Mouse (Mus musculus): ENCODE measurements around the gene Cul7.

Gene Cul7

DNA sequence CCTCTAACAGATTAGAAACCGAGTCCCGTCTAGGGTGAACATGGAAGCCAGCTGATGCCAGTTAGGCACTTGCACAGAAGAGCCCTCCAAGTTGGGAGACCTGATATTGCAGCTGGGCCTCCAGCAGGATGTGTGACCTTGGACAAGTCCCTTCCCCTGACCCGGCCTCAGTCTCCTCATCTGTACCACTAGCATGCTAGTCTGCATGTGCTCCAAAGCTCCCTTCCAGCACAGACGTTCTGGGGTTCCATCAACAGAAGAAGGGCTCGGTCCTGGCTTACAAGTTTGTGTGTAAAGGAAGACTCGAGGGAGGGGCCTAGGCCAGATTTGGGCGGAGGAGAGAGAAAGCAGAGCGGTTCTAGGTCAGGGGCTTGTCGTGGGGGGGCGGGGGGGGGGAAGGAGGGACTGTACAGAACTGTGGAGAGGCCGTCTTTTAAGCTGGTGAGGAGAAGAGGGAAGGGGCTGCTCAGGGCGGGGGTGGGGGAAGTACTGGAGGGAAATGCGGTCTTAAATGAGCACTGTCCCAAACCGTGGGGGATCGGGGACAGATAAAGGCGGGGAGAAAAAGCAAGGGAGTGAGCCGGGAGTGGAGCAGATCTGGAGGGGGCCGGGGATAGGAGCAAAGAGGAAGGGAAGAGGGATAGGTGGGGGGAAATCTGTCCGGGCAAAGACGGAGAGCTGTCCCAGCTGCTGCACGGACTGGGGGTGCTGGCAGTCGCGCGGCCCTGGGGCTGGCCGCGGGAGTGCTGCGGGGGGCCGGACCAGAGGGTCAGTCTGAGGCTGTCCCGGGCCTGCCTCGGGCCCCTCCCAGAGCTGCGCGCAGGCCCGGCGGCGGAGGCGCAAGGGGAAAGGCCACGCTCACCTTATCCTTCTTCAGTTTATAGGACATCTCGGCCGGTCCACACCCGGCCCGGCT is 54.1 kb downstream of the Cul7 start:
- DNase-seq (ENCODE audit: extremely low read depth, low read depth, low spot score): no peak

DNA sequence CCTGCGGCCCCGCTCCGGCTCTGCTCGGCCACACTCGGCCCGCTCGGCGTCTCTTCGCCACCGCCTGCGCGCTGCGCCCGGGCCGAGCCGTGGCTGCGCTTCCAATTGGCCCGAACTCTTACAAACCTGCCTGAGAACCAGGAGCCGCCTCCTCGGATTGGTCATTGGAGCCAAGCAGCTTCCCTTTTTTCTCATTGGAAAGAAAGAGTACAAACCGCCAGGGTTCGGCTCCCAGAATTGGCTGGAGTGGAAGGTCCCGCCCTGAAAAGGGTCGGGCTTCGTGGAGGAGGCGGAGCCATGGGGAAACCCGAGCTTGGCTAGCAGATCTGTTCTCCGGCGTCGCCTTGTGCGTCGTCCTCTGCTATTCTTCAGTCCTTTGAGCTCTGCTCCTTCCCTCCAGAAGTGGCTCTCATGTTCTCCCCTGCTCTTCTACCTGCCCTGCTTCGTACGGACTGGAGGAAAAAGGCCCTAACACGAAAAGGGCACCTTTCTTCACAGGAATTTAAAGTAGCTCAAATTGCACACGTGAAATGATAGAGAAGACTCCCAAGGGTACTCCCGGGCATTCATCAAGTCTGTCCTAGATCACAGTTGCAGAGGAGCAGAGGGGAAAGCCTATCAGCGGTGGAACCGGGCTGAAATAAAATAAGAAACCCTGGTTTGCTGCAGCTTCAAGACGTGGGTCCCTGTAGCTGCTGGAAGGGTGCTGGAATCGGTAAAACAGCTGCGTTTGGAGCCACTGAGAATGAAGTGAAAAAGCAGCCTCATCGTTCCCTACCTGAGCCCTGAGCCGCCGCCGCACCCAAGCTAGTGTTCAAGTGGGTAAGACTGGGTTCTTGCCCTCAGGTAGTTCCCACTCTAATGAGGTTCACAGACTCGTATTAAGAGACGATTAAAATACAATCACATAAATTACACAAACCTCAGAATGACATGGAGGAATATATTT is 55.0 kb downstream of the Cul7 start, which contains the start of gene Ppp2r5d:
Gene Ppp2r5d (minus strand): TSS at position 225 of the 949 bp plus-strand sequence.
- peak; percentile 88 for DNase-seq (ENCODE audit: extremely low read depth, low read depth, low spot score)

DNA sequence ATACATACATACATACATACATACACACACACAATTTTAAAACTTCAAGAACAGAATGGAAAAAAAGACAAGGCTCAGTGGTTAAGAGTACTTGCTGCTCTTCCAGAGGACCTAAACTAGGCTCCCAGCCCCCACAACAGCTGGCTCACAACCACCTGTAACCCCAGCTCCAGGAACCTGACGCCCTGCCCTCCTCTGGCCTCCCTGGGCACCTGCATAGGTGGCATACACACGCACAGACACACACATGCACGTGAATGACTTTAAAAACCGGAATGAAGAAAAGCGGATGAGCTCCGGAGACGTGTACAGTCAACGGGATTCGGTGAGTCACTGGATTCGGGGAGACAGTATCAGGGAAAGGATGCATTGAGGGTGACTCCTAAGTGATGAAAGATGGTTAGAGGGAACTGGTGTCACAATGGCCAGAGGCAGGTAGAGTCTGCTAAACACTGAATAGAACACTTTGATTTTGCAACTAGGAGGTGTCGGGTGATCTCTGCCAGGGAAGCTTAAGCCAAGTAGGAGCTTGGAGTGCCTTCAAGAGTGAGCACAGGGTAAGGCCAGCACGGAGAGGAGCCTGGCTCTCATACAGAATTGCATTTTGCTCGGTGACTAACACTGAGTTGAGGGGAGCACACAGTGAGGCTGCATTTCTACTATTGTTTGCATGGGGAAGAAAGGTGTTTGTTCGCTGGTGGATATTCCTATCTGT is 56.4 kb downstream of the Cul7 start:
- peak; percentile 98 for DNase-seq (ENCODE audit: extremely low read depth, low read depth, low spot score)

DNA sequence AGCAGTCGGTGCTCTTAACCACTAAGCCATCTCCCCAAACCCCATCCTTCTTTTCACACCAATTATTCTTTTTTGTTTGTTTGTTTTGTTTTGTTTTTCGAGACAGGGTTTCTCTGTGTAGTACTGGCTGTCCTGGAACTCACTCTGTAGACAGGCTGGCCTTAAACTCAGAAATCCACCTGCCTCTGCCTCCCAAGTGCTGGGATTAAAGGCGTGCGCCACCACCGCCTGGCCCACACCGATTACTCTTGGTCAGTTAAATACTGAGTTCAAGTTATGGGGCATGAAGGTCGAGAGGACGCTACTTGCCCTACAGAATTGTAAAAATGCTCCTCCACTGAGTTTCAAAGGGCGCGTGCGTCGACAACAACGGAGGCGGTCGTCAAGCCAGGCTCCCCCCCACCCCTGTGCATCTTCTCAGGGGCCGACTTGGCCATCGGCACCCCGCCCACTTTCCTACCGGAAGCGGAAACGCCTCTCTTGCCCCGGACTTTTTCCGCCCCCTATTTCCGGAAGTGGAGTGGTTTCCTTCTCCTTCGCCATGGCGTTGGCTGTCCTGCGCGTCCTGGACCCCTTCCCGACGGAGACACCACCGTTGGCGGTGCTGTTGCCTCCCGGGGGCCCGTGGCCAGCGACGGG is 60.9 kb downstream of the Cul7 start, which contains the start of gene Pex6:
Gene Pex6 (plus strand): TSS at position 505 of the 639 bp plus-strand sequence.
- DNase-seq (ENCODE audit: extremely low read depth, low read depth, low spot score): no peak

DNA sequence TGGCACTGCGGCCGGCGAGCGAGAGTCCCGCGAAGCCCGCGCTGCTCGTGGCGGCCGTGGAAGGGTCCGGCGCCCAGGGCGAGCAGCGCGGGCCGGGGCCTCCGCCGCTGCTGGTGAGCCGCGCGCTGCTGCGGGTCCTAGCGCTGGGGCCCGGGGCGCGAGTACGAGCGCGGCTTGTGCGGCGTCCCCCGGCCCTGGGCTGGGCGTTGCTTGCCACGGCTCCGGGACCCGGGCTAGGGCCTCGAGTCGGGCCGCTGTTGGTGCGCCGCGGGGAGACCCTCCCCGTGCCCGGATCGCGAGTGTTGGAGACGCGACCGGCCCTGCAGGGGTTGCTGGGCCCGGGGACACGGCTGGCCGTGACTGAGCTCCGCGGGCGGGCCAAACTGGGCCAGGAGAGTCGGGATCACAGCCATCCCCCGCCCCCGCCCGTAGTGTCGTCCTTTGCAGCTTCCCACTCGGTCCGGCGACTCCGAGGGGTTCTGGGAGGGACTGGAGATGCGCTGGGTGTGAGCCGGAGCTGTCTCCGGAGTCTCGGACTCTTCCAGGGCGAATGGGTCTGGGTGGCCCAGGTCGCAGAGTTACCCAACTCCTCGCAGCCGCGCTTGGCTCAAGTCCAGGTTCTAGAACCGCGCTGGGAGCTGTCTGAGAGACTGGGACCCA is 61.6 kb downstream of the Cul7 start:
- no peak for DNase-seq (ENCODE audit: extremely low read depth, low read depth, low spot score)

DNA sequence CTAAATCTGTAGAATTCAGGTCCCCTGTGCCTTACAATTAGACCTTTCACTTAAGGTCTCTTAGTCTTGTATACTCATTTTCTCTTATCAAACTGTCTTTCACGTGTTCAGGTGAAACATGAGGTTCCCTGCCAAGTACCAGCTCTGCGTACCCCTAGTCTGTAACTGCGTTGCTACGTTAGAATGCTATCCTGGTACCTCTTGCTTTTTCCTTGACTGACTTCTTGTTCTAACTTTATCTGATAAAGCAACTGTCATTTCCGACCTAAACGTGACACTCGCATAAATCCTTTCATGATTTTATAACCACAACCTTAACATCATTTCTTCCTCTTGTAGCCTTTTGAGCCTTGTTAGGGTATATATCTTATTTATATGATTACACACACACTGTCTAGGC is 62.3 kb downstream of the Cul7 start:
- no peak for DNase-seq (ENCODE audit: extremely low read depth, low read depth, low spot score)

DNA sequence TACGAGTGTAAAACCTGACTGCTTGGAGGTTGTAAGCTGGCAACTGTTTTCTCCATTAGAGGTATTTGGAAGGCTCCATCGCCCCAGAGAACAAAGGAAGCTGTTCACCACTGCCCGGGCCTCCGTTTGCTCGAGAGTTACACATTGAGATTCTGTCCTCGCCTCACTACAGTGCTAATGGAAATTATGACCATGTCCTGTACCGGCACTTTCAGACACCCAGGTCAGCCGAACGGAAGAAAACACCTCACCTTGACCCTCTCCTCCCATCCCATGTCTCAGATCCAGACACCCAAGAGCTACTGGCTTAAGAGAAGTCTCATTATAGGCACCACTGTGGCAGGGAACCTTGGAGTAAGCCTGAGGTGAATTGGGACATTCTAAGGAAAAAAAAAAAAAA is 63.7 kb downstream of the Cul7 start:
- no peak for DNase-seq (ENCODE audit: extremely low read depth, low read depth, low spot score)
